Mouse (Mus musculus) intestine, postnatal 0 days (tissue): ENCODE measurements around the gene Fgd5. TPM values are rescaled to one million over a fixed set of nuclear protein-coding genes. Genes with fewer than 3 reads are reported as not detected.

Experiments used
- ATAC-seq: fragments of 200-750 bp; cut with Nextera tagmentation; 2 replicates; pipeline ENCODE4 v1.8.0; 2017; ENCODE audit warnings: mild to moderate bottlenecking, moderate TSS enrichment, moderate library complexity
- H3K27ac ChIP-seq: fragments of 300-500 bp; sonication (generic); 2 replicates; pipeline ENCODE4 v1.5.1; 2014; ENCODE audit warnings: mild to moderate bottlenecking, low read depth, low read length, moderate library complexity
- H3K27me3 ChIP-seq: fragments of 300-500 bp; sonication (generic); replicated peaks from 2 replicates; pipeline ENCODE4 v1.6.1; 2014; ENCODE audit warnings: low read length, mixed read lengths; ENCODE audit not compliant: control insufficient read depth, insufficient read depth
- H3K36me3 ChIP-seq: fragments of 300-500 bp; sonication (generic); 2 replicates; pipeline ENCODE4 v1.6.1; 2014; ENCODE audit warnings: mild to moderate bottlenecking, moderate library complexity; ENCODE audit not compliant: control insufficient read depth, insufficient read depth
- H3K4me1 ChIP-seq: fragments of 300-500 bp; sonication (generic); replicated peaks from 2 replicates; pipeline ENCODE4 v1.6.1; 2014; ENCODE audit warnings: antibody characterized with exemption, low read length, mixed read lengths; ENCODE audit not compliant: control insufficient read depth, insufficient read depth
- H3K4me2 ChIP-seq: fragments of 300-500 bp; sonication (generic); replicated peaks from 2 replicates; pipeline ENCODE4 v1.6.1; 2014; ENCODE audit warnings: low read depth, mild to moderate bottlenecking, moderate library complexity
- H3K4me3 ChIP-seq: fragments of 300-500 bp; sonication (generic); 2 replicates; pipeline ENCODE4 v1.5.1; 2014; ENCODE audit warnings: low read depth, low read length
- H3K9ac ChIP-seq: fragments of 300-500 bp; sonication (generic); 2 replicates; pipeline ENCODE4 v1.6.1; 2014; ENCODE audit warnings: mild to moderate bottlenecking, low read depth, low read length
- H3K9me3 ChIP-seq: fragments of 300-500 bp; sonication (generic); 2 replicates; pipeline ENCODE4 v1.6.1; 2016; ENCODE audit warnings: mixed run types; ENCODE audit not compliant: control insufficient read depth
- CTCF ChIP-seq: sonication (generic); IDR thresholded peaks from 2 replicates; pipeline ENCODE4 v1.5.1; 2016; ENCODE audit warnings: low read depth, mild to moderate bottlenecking, control low read depth, antibody characterized with exemption, moderate library complexity
- WGBS: fragments of 180-500 bp; shearing (Covaris S2); extraction: QIAGEN DNeasy Blood & Tissue Kit; methylation state at CpG from one replicate; pipeline ENCODE4 v1.1.7; 2014; 5-methylcytosine and 5-hydroxymethylcytosine counted together
- polyA plus RNA-seq: library from polyadenylated mRNA; unstranded; fragments of >200 nt; fragmentation: Nextera tagmentation; extraction: Ambion mirVana; gene quantifications from 2 replicates; pipeline ENCODE4 v1.2.1, GENCODE M21; 2015

Gene Fgd5
- polyA plus RNA-seq, 1 experiment from 2014 or later: 3.3 TPM

GRCm38 (mm10) chr6:91980011-91980410, 1.3 kb downstream of the Fgd5 start:
- peak overlapping the region; percentile 74 for H3K4me2 ChIP-seq
- TF ChIP-seq CTCF: no peak
- H3K4me3 ChIP-seq: peak overlapping the region; percentile 49
- no peaks in the 10 kb centered on the region for H3K4me1 ChIP-seq
- no peak overlapping the region for H3K27ac ChIP-seq
- no peaks in the 10 kb centered on the region for H3K9me3 ChIP-seq
- no peak overlapping the region for H3K9ac ChIP-seq
- WGBS: 69% methylated on average over 3 of the region's 3 CpGs
- H3K36me3 ChIP-seq: no peaks in the 10 kb centered on the region
- H3K27me3 ChIP-seq: peaks cover 22% of the 10 kb centered on the region
- ATAC-seq: no peak

- no peak overlapping the region for H3K27ac ChIP-seq
- TF ChIP-seq CTCF: no peak
- ATAC-seq: no peak
- no peaks in the 10 kb centered on the region for H3K27me3 ChIP-seq
- no peaks in the 10 kb centered on the region for H3K9me3 ChIP-seq
- no peak overlapping the region for H3K9ac ChIP-seq
- no peak overlapping the region for H3K4me3 ChIP-seq
- no peak overlapping the region for H3K4me2 ChIP-seq
- H3K36me3 ChIP-seq: no peaks in the 10 kb centered on the region
- 85% methylated on average over 8 of the region's 8 CpGs for WGBS
- H3K4me1 ChIP-seq: no peaks in the 10 kb centered on the region
These were observed 11.4 kb downstream of the Fgd5 start for GRCm38 (mm10) chr6:91990101-91990500.

- no peak for ATAC-seq
- no peak overlapping the region for H3K4me2 ChIP-seq
- H3K27me3 ChIP-seq: 0 out of 2 replicates have a peak, but pooled peaks cover 3% of the 10 kb centered on the region
- H3K9me3 ChIP-seq: no peaks in the 10 kb centered on the region
- H3K4me1 ChIP-seq: no peaks in the 10 kb centered on the region
- H3K36me3 ChIP-seq: no peaks in the 10 kb centered on the region
- H3K27ac ChIP-seq: no peak overlapping the region
- H3K4me3 ChIP-seq: no peak overlapping the region
- no peak overlapping the region for H3K9ac ChIP-seq
- no peak for TF ChIP-seq CTCF
- 65% methylated on average over 2 of the region's 2 CpGs for WGBS
These were observed 14.1 kb downstream of the Fgd5 start for GRCm38 (mm10) chr6:91992823-91993222.

- ATAC-seq: no peak
- no peaks in the 10 kb centered on the region for H3K36me3 ChIP-seq
- no peaks in the 10 kb centered on the region for H3K9me3 ChIP-seq
- WGBS: 51% methylated on average over 8 of the region's 8 CpGs
- H3K27me3 ChIP-seq: 0 out of 2 replicates have a peak, but pooled peaks cover 3% of the 10 kb centered on the region
- no peak overlapping the region for H3K27ac ChIP-seq
- no peak overlapping the region for H3K4me3 ChIP-seq
- TF ChIP-seq CTCF: no peak
- no peak overlapping the region for H3K9ac ChIP-seq
- no peak overlapping the region for H3K4me2 ChIP-seq
- no peaks in the 10 kb centered on the region for H3K4me1 ChIP-seq
These were observed 15.3 kb downstream of the Fgd5 start for GRCm38 (mm10) chr6:91993795-91994505.

- no peak overlapping the region for H3K4me3 ChIP-seq
- 82% methylated on average over 8 of the region's 8 CpGs for WGBS
- H3K27ac ChIP-seq: no peak overlapping the region
- TF ChIP-seq CTCF: no peak
- H3K4me1 ChIP-seq: no peaks in the 10 kb centered on the region
- H3K27me3 ChIP-seq: 0 out of 2 replicates have a peak, but pooled peaks cover 3% of the 10 kb centered on the region
- H3K36me3 ChIP-seq: no peaks in the 10 kb centered on the region
- no peaks in the 10 kb centered on the region for H3K9me3 ChIP-seq
- H3K9ac ChIP-seq: no peak overlapping the region
- no peak overlapping the region for H3K4me2 ChIP-seq
- no peak for ATAC-seq
These were observed 17.4 kb downstream of the Fgd5 start for GRCm38 (mm10) chr6:91996072-91996471.

GRCm38 (mm10) chr6:92002558-92003285, 24.0 kb downstream of the Fgd5 start:
- Histone ChIP-seq H3K27me3 (no peaks in the 10 kb centered on the region), H3K4me1 (no peaks in the 10 kb centered on the region), H3K9me3 (no peaks in the 10 kb centered on the region), H3K27ac (no peak overlapping the region), H3K4me2 (no peak overlapping the region), H3K4me3 (no peak overlapping the region), H3K36me3 (no peaks in the 10 kb centered on the region), H3K9ac (no peak overlapping the region)
- 100% methylated on average over 1 of the region's 1 CpGs for WGBS
- no peak for TF ChIP-seq CTCF
- no peak for ATAC-seq
